Mouse (Mus musculus) c-Kit-positive CD71-positive TER-119-positive erythroid progenitor cells, embryonic 14.5 days (primary cell): ENCODE data around the gene Gm5105.

Experiments used
- DNase-seq: peaks from one replicate; pipeline ENCODE4 v3.0.0-alpha.2; 2013; ENCODE audit warnings: low spot score

Gene Gm5105

DNA sequence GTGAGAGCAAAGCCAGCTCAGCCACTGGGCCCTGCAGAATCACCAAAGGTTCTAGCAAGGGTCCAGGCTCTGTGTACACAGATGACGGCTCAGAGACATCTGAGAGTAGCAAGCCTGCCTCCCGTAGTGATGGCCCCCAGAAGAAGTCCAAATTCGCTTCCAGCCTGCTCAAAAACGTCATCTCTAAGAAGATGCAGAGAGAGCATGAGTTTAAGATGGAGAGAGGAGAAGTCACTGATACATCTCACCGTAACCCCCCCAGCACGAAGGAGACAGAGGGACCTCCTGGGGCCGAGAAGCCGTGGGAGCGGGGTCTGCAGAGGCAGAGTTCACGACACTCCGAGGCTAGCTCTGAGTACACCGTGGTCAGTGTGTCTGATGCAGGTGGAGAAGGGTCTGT lies at the start of gene Gm5105:
Gene Gm5105, minus strand, starts transcription at position 101 of the 400 bp plus-strand sequence.
- DNase-seq = no peak

DNA sequence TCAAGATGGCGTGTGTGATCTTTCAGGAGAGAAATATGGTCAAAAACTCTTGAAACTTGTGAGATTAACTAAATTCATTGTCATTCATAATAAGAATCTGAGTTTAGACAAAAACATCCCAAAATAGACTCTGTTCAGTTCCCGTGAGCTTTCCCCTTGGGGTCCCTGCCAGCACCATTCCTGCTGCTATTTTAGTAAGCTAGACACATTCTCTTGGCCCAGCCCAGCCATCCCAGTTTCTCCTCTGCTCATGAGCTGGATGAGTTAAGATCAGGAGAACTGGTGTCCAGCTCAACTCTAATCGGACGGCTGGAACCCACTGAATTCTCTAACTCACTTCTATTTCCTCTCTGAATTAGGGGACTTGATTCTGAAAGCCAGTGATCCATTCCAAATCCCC lies 49.7 kb upstream of the Gm5105 start:
- DNase-seq = no peak

DNA sequence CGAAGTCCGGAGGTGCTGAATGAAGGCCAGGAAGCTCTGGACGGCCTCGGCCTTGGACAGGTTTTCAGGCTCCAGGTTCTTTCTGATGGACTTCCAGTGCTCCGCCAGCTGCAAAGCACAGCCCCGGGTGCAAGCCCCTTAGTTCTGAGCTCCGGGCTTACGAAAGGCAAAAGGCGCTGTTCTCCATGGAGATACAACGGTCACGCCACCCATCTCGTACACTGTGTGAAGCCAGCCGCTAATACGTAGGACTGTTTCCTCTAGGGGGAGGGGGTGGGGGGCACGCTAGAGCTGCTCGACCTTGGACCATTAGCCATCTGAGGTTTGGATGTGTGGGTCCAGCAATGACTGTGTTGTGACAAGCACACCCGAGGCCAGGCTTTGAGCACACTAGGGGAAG lies 46.9 kb upstream of the Gm5105 start:
- DNase-seq = no peak

DNA sequence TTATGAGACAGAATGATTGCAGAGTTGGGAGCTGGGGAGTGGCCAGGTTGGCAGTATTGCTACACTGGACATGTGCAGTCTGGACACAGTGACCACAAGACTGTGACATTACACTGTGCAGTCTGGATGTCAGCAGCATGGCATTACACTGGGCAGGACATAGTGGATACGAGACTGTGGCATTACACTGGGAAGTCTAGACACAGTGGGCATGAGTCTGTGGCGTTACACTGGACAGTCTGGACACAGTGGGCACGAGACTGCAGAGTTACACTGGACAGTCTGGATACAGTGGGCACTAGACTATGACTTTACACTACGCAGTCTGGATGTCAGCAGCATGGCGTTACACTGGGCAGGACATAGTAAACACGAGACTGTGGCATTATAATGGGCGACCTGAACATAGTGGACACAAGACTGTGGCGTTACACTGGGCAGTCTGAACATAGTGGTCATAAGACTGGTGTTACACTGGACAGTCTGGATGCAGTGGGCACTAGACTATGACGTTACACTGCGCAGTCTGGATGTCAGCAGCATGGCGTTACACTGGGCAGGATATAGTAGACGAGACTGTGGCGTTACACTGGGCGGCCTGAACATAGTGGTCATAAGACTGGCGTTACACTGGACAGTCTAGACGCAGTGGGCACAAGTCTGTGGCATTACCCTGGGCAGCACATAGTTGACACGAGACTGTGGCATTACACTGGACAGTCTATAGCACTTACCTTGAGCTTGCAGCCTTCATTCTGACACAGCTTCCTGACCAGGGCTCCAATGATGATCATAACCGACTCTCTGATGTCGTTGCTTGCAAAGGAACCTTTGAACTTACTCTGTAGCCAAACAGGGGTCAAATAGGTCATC lies 44.0 kb upstream of the Gm5105 start:
- no peak for DNase-seq

DNA sequence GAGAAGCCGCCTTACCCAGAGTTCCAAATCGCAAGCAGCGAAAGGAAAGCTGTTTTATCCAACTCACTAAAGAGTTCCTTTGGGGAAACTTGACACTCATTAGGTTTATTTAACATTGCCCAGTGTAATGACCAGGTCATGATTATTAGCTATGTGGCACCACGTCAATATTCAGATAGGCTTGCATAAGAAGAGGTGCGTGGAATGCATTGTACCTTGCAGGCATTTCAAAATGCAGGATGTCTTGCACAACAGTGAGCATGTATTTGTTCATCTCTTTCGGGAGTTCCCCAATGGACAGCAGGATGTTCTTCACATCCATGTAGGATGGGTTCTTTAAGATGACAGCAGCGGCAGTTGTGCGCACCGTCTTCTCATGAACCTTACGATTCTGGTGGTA lies 39.7 kb upstream of the Gm5105 start:
- DNase-seq = no peak

DNA sequence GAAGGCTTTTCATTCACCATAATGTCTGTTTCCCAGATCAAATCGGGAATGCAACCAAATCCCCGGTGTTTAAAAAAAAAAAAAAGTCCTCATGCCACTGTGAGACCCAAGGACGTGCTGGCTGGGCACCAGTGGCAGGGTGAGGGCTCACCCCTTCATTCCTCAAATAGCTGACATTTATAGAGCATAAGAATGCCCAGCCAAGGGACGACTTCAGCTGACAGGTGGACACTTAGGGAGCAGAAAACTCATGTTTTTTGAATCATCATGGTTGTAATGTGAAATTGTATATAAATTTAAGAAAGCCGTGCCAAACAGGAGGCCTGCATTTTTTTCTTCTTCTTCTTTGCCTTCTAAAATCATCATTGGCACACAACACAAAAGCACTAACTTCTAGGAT lies 37.9 kb upstream of the Gm5105 start:
- DNase-seq = no peak

DNA sequence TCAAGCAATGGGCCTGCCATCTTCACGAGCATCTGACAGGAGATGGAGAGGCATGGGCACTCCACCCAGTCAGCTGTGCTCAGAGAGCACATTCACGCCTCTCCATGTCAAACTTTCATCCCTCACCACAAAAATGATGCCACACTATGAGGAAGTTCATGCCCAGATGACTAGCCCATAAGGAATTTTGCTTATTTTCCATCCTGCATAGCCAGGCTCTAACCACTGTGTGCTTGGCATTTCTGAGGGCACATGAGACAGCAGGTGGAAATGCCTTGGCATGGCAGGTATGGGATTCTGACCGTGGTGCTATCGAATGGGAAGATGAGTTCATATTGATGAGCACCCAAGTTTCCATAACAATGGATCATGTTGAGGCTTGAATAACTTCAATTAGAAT lies 36.5 kb upstream of the Gm5105 start:
- DNase-seq = no peak

DNA sequence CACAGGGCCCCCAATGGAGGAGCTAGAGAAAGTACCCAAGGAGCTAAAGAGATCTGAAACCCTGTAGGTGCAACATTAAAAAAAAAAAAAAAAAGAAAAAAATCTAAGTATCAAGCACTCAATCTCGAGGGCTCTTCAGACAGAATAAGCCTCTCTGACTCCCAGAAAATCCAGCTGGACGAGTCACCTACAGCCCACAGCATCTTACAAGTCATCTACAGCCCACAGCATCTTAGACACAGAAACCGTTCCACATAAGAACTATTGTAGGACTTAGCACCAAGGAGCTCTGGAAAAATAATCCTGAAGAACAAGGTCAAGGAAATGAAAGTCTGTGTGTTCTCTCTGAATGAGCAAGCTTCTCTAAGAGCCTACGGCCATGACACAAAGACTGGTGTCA lies 34.7 kb upstream of the Gm5105 start:
- DNase-seq = no peak

DNA sequence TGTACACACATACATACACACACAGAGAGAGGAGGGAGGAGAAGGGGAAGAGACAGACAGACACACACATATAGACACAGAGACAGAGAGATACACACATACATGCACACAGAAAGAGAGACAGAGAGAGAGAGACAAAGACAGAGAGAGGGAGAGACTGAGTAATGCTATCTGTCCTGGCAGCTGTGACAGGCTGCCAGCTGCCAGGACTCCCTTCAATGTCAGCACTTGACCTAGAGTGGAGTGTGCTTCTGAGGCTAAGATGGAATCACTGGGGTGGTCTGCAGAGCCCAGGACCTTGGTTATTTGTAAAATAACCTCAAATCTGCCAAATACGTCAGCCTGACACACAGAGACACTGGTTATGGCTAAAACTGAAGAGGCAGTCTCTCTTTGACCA lies 30.5 kb upstream of the Gm5105 start:
- DNase-seq = no peak

DNA sequence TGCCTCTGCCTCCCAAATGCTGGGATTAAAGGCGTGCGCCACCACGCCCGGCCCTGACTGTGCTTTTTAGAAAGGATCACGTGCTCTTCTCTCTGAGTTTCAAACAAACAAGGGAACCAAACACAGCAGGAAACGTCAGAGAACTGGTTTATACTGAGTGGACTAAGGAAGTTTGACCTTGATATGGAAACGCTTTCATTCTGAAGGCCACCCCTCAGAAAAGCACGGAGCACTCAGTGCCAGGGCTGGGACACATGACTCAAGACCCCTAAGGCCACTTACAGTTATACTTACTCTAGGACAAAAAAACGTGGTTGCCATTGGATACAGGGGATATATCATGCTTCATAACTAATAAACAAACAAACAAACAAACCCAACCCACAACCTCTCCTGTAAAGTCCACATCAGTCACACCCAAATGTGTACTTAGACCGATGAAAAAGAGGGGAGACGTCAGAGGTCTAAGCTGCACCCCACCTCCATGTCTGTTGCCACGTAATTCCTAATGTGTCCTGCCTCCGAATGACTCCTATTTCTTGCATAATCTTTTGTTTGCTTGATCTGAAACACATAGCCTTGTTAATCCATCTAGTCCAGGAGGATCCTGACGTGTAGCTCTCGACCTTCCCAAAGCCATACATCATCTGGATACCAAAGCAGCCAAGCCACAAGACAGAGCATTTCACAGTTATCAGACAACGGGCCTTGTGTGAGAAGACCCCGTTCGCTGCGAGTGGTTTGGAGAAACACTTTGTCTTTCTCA lies 29.3 kb upstream of the Gm5105 start:
- no peak for DNase-seq

DNA sequence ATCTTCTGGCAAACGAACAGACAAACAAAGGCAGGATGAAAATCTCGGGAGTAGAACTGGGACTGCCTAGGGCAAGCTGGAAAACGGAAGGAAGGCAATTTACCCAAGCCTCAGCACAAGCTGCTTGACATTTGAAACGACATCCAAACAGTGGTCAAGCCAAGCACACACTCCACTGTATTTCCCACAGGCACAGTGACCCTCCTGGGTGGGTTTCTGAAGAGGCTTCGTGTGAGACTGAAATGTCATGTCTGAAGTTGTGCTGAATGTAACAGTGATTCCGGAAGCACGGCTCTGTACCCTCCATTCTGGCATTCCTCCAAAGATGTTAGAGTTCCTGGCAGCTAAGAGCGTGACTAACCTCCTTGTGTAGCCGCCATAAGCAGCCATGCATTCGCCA lies 28.5 kb upstream of the Gm5105 start:
- DNase-seq = no peak

DNA sequence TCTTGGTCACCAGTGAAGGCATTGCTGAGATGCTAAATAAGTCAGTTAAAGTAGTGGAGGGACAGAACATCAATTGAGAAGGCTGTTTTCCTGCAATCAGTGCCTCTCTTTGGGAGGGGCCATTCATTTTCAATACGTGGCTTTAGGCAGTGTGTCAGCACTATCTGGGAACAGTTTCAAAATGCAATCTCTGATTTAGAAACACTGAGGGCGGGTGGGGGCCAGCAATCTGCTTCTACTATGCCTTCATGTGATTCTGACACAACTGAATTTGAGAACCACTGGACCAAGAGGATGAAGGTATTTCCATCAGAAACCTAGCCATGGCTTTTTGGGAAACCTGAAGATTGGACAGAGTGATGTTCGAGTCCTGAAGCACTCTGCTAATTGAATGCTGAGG lies 28.1 kb upstream of the Gm5105 start:
- no peak for DNase-seq

DNA sequence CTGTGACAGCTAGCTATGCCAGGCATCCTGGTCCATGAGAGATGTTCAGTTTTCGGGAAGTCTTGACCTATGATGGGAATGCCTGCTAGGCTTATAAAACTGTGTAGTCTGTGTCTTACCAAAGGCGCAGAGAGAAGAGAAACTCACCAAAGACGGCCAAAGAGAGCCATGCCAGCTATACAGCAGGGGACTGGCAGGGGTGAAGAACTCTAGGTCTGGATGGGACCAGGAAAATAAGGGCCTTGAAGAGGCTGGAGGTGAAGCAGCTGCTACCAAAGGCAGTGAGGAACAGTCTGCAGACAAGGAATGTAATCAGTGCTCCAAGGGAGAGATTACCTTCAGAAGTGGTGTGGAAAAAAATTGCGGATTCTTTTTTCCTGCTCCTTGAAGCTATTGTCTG lies 16.7 kb upstream of the Gm5105 start:
- DNase-seq = no peak

DNA sequence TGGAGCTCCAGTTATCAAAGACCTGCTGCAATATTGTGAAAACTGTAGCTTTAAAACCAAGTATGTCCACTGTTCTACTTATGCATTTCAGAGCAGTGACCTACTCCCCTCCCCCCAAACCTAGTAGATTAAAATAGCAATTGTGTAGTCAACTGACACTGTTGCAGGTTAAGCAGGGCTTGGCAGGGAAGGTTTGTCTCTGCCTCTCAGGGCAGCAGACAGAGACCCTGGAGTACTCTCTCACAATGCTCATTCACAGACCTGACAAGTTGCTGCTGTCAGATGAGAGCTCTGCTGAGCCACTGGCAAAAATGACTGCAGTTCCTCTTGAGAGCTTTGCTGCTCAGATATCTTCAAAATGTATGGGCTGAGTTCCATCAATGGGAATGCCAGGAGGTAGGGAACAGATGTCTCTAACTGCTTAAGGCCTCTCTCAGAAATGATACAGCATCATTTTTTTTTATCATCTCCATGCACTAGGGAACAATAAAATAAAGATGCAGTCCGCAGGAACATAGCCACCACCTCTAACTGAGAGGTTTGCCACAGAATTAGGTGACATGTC lies 16.0 kb upstream of the Gm5105 start:
- no peak for DNase-seq

DNA sequence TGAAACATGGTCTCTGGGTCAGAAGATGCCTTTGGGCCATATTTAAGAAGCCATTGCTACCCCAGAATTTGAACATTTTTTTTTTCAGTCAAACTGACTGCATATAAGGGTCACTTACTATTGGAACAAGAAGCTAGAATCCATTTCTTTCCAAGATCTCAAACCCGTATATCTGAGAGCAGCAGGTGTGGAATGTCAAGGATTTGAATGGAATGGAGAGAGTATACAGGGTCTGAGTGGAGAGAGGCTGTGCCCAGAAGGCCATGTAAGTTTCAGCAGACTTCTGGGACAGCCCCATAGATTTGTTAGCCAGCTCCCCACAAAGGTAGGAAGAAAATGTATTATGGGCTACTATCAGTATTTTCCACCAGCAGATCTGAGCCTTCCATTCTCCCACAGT lies 11.5 kb upstream of the Gm5105 start:
- no peak for DNase-seq

DNA sequence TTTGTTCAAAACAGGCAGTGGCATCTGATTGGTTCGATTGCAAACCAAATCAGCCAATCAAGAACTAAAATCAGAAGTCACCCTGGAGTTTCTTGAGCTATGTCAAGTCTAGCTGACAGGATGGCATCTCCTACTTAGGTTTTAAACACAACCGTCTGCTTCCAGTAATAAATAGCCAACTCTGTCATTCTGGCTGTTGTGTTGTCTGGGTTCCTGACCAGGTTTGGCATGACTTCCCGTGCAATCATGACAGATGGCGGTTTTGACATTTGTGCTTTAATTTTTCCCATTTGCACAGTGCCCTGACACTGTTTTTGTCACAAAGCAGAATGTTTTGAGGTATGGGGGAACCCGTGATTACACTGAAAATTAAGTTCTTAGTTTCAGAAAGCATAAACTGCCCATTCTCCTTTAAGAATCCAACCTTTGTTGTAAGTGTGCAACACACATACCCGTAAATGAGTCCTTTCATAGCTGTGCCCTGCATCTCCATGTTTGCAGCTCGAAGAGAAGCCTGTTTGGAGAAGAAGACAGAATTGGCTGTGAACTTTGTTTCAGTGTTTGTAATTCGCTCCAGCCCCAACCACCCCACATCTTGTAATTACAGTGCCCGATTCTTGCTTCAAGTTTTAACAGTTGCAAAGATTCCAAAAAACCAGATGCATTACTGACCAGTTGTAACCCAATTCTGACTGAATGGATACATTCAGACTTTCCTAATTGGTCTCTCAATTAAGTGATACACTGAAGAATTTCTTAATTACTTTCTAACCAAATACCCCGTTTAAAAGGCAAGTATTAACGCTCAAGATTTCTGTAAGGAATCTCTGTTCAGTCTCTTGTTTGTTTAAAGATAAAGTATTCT lies 10.5 kb upstream of the Gm5105 start:
- DNase-seq = no peak

DNA sequence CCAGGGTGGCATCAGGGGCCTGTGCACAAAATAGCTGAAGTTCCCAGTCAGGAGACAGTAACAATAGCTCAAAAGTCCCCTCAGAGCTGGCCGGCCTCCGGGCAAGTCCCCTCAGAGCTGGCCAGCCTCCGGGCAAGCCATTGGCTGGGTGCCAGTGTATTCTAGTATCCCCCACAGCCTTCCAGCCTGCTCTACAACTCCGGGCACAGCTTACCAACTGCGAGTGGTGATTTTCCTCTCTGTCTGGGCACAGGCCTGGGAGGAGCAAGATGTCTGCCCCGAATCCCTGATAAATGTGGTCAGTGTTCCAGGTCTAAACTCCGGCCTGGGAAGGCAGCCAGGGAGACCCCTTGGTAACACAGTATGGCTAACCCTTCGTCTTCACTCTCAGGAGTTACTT lies 8.0 kb upstream of the Gm5105 start:
- no peak for DNase-seq

DNA sequence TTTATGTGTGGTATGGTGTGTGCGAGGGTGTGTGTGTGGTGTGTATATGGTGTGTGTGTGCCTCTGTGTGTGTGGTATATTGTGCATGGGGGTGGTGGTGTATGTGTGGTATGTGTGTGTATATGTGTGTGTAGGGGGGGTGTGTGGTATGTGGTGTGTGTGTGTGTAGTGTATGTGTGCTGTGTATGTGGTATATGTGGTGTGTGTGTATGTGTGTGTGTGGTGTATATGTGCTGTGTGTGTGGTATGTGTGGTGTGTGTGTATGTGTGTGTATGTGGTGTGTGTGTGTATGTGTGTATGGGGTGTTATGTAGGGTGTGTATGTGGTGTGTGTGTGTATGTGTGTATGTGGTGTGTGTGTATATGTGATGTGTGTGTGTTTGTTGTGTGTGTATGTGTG lies 7.0 kb upstream of the Gm5105 start:
- DNase-seq = no peak

DNA sequence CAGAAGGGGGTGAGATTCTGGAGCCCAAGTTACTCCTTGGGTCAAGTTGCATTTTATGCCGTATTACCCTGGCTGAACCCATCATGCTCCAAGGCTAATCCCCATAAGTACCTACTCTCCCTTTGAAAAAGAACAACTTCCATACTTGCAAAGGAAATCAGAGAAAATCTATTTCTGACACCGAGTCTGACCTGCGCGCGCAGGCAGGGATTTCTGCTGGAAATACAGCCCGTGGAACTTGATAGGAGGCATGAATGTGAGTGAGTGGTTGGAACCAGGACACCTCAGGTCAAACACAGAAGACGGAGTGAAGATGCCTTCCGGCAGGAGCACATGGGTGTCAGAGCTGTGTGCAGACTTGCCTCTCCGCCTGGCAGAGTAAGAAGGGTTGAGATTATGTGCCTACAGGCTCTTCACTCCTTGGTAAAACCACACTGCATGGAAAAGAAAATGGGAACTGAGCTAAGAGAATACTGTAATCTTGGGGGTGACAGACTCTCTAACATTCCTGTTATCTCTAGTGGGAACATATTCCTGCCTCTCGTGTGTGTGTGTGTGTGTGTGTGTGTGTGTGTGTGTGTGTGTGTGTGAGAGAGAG lies 4.4 kb upstream of the Gm5105 start:
- no peak for DNase-seq

DNA sequence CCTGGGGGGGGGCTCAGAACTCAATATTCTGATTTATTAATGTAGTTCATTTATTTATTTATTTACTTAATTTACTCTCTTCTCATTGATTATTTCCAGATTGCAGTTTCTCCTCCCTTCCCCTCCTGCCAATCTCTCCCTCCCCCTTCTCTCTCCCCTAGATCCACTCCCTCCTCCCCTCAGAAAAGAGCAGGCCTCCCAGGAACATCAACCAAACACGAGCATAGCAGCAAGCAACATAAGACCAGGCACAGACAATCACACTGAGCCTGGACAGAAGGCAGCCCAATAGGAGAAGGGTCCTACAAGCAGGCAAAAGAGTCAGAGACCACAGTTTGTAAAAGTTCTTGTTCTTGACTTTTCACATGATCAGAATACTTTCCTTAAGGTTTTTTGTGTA lies 3.8 kb upstream of the Gm5105 start:
- no peak for DNase-seq

DNA sequence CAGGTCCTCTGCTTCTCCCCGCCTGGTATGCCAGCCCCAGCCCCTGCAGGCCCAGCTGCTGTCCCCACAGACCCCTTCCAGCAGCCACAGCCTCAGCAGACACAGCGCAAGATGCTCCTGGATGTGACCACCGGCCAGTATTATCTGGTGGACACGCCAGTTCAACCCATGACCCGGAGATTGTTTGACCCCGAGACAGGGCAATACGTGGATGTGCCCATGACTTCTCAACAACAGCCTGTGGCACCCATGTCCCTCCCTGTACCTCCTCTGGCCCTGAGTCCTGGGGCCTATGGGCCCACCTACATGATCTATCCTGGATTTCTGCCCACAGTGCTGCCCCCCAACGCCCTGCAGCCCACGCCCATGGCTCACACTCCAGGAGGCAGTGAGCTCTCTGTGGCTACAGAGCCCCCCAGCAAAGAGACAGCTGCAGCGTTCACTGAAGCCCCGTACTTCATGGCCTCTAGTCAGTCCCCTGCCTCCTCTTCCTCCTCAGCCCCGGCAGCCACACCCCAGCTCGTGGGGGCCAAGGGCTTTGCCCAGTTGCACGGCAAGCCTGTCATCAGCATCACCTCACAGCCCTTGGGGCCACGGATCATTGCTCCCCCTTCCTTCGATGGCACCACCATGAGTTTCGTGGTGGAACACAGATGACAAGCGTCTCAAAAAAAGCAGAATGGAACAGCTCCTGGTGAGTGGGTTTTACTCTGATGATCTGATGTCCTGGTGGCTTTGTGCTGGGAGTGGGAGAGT lies 2.7 kb upstream of the Gm5105 start:
- no peak for DNase-seq
